Mouse (Mus musculus) cerebellum, adult 2 months (tissue): Measurements from ENCODE around the gene Irgc1.

ENCODE experiments used
- CTCF ChIP-seq: fragments of 200-500 bp; IDR thresholded peaks from 2 replicates; pipeline ENCODE4 v1.5.1; 2011; ENCODE audit warnings: low read depth, mild to moderate bottlenecking, control low read depth, low read length, moderate library complexity, borderline replicate concordance; ENCODE audit not compliant: insufficient read depth
- POLR2A ChIP-seq: fragments of 200-500 bp; IDR thresholded peaks from 2 replicates; pipeline ENCODE4 v1.6.1; 2011; ENCODE audit warnings: low read length, control low read depth, borderline replicate concordance; ENCODE audit not compliant: insufficient read depth

GRCm38 (mm10) chr7:24448782-24449517 lies 3.1 kb downstream of the Irgc1 start:
- TF ChIP-seq CTCF (no peak), POLR2A (no peak)
